Mouse (Mus musculus) urinary bladder, postnatal 4 days (tissue): ENCODE measurements around the gene Apoa5.

Experiments
- DNase-seq, 2 experiments: peaks; one replicate each; pipeline ENCODE4 v3.0.0; 2021 to 2022; ENCODE audit warnings: low spot score in 2 of 2

The Apoa5 gene

DNA sequence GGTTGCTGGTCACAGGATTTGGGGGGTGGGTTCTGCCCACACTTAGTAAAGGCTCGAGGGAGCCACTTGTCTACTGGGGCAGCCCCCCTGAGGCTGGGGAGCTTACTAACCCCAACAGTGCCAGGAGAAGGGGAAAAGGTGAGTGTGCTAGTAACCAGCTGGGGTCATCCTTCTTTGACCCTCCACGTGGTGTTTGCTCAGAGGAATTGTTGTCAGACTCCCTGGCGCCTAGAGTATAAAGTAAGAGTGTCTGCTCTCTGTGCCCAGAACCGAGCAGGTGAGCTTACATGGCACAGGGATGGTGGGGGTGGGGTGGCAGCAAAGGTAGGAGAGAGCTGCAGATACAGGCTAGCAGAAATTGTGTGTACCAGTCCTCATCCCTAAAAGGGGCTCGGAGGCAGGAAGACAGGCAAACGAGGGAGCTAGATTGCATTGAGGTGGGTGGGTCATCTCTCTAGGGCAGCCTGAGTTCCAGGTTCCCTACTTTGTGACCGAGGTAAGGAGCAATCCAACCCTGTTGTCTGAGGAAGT is at the start of gene Apoa5:
Gene Apoa5 (plus strand): TSS at position 291 of the 531 bp plus-strand sequence.
- DNase-seq, result no peak

- DNase-seq, result no peak
Observed at GRCm38 (mm10) chr9:46223090-46223489, 45.3 kb upstream of the Apoa5 start.

GRCm38 (mm10) chr9:46224101-46224500 is 44.3 kb upstream of the Apoa5 start:
- no peak for DNase-seq

DNA sequence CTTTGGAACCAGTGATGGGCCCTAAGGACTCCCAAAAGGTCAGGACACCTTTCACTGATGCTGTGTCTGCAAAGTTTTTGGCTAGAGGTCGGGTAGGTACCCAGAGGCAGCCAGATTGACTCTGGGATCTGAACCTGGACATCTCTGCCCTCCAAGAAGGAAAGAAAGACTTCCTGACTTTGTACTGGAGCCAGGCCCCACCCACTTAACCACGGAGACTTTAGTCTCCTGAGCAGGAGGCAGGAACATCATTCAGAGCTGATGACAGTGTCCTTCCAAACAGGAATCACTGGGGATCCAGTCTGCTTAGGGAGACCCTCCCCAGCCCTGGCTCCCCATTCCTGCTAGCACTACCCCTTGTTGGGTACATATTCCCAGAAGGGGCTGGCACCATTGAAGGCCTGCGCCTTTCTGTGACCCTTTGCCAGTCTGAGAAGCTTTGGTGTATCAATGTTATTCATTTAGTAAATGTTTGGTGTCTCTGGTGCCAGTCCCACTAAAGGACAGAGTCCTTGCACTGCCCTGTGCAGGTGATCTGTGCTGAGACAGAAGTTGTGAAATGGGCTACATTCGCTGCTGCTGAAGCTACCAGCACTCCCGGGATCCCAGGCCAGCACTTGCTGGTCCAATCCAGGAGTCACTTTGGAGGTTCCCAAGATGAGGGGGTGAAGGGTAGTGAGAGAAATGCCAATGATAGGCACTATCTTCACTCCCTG is 43.3 kb upstream of the Apoa5 start:
- no peak for DNase-seq

- no peak for DNase-seq
Observed at GRCm38 (mm10) chr9:46227064-46227614, 41.3 kb upstream of the Apoa5 start.

DNA sequence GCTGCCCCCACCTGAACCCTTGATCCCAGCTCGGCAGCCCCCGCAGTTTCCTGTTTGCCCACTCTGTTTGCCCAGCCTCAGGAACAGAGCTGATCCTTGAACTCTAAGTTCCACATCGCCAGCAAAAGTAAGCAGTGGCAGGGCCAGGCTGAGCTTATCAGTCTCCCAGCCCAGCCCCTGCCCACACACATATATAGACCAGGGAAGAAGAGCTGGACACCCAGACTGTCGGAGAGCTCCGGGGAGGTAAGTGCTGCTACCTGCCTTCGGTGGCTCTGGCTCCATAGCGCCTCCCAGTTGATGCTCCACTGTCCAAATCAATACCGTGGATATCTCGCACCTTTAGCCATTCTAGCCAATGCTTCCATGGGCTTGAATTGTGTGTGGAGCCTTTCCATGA is 39.9 kb upstream of the Apoa5 start, which contains the start of gene Apoa1:
Gene Apoa1 (plus strand): TSS at position 90 of the 400 bp plus-strand sequence.
- DNase-seq, result no peak

GRCm38 (mm10) chr9:46229573-46230449 is 38.6 kb upstream of the Apoa5 start:
- DNase-seq, result peak; percentile 78 to 83

DNA sequence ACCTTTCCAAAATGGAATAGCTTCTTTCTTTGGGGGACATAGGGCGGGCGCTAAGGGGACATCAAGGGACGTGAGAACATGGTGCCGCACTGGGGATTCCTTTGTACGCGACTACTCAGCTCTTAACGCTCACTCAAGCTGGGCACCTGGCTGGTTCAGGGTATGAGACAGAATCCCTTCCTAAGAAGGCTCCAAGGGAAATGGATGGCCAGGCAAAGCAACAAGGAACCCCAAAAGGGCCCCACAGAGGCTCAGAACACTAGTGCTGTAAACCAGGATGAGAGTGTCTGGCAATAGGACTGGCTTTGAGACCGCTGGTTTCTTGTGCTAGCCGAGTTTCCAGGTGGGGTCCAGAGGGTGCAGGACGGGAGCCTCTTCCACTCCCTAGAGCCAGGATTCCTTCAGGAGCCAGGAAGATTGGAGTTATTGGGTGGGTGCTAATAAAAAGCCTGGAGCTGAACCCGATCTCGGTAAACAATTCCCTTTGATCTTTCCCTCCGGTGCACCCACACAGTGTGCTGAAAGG is 37.9 kb upstream of the Apoa5 start:
- no peak for DNase-seq

DNA sequence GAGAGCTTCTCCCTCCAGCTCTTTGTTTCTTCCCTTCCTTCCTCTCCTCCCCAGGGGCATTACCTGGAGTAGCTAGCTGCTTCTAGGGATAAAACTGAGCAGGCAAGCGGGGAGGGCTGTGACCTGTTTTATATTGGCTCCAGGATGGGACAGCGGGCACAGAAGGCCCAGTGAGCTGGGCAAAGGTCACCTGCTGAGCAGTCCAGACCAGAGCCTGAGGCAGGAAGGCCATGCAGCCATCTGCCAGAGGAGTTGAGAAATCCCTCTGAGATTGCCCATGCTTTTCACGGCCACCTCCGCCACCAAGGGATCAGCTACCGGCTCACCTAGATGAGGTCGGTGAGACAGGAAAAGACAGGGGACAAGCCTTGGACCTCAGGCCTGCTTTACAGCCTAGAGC is 33.2 kb upstream of the Apoa5 start:
- DNase-seq, result no peak

- no peak for DNase-seq
Observed at GRCm38 (mm10) chr9:46235596-46235648, 33.0 kb upstream of the Apoa5 start, which contains the start of gene Apoc3. Gene Apoc3, minus strand, starts transcription at chr9:46235636.

- no peak for DNase-seq
Observed at GRCm38 (mm10) chr9:46235649-46236048, 32.8 kb upstream of the Apoa5 start.

GRCm38 (mm10) chr9:46238850-46239249 is 29.6 kb upstream of the Apoa5 start:
- DNase-seq, result no peak

DNA sequence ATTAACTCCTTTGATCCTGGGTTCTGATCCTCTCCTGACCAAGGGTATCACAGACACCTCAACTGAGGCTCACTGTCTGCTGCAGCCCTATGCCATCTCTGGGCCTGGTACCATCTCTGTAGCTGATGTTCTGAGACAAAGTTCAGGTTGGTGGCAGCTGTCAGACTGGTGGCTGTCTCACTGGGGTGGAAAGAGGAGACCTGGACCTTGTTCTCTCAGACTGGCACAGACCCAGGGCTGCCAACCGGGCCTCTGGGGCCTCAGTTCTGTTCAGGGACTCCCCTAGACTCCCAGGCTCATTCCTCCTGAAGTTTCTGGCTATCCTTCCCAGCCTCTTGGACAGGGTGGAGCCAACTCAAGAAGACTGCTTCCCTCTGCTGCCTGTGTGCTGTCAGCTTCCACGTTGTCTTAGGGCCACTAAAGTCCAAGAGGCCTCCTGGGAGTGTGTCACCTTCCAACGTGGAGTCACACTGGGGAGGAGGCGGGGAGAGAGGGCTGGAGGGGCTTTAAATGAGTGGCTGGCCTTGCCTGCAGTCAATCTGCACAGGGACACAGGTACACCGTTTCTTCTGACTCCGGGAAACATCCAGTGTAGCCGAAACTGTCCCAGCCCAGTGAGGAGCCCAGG is 27.8 kb upstream of the Apoa5 start, which contains the start of gene Apoa4:
Gene Apoa4 (plus strand): TSS at position 171 of the 628 bp plus-strand sequence.
- no peak for DNase-seq

- no peak for DNase-seq
Observed at GRCm38 (mm10) chr9:46241818-46242217, 26.6 kb upstream of the Apoa5 start.

DNA sequence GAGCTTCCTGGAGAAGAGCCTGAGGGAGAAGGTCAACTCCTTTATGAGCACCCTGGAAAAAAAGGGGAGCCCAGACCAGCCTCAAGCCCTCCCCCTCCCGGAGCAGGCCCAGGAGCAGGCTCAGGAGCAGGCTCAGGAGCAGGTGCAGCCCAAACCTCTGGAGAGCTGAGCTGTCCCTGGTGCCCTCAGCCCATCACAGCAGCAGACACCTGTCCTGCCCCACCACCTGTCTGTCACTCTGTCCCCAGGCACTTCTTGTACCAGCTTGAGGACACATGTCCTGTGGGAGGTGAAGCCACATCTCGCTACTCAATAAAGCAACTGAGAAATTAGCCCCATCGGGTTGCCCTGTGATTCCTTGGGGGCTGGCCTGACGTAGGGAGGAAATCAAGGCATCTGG is 25.3 kb upstream of the Apoa5 start:
- DNase-seq, result no peak

DNA sequence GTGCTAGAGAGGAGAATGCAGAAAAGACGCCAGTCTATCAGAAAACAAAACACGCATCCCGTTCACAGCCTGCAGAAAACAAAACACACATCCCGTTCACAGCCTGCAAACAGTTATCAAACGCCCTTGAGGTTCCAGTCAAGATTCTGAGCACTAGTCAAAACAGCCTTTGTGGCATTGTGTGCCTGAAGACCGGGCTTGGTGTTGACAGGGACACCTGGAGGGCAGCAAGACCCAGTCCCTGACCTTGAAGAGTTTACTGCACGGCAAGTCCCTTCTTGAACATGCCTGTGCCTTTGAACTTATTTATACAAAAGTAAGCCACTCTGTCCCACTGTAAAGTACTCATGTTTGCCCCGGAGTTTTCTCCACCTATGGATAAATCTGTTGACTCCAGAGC is 24.8 kb upstream of the Apoa5 start:
- DNase-seq, result no peak

GRCm38 (mm10) chr9:46246752-46247324 is 21.6 kb upstream of the Apoa5 start:
- DNase-seq, result no peak

GRCm38 (mm10) chr9:46256177-46256576 is 12.3 kb upstream of the Apoa5 start:
- DNase-seq, result no peak

DNA sequence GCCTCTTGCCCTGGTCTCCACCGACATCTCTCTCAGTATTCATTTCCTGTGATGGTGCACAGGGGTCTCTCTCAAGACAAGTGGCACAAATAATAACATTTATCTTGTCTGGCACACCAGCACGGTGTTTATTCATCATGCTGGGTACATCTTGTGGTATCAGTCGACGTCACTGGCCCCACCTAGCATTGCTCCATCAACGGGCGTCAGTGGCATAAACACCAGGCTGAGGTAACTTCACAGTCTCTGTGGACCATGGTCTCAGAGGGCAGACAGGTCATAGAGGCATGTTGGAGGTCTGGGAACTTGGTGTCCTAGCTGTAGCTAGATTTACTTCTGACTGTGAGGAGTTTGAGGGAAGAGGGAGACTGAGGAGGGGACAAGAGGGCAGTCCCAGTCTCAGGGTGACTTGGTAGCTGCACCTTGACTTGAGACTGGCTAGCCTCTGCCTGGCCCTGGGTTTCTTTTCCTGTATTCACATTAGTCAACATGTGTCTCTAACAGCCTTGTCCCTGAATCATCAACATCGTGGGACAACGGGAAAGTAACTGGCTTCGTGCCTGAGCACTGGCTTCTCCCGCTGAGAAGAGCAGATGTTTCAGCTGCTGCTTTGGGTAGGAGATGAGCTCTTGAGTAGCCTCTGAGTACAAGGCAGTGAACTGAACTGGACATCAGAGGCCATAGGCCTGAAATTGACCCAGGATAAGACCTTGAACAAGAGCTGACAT is 11.6 kb upstream of the Apoa5 start:
- no peak for DNase-seq

DNA sequence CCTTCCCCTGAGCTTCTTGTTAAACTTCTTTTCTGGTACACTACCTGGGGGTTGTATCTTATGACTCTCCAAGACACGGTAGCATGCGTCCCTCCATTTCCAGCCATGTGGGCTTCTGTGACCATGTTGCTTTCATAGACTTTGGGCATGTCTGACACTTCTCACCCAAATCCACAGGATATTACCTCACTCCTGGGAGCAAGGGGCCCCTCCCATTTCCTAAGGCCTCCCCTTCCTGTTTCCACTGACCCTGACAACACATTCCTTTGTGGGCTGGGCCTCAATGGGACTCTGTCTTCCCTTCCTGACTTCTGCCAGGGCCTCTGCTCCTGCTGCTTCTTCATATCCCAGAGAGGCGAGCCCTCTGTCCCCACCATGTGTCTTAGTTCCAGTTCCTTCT is 10.9 kb upstream of the Apoa5 start:
- no peak for DNase-seq

DNA sequence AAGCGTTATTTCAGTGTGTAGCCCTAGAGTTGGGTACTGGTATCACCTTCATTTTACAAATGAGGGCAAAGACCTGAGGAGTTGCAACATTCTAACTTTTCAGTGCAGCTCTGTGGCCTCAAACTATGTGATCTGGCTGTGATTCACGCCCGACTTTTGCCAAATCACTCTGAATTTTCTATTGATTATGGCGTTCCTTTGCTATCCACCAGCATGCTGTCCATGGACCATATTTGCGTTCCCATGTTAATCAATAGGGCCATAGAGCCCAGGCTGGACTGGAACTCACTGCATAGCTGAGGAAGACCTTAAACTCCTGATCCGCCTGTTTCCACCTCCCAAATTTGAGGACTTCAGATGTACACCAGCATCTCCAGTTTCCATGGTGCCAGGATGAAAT is 9.3 kb upstream of the Apoa5 start:
- DNase-seq, result no peak
